Mouse (Mus musculus): ENCODE results near the gene Glt8d1. TPM values are rescaled to one million over a fixed set of nuclear protein-coding genes. Genes with fewer than 3 reads are reported as not detected.

Gene Glt8d1
- total RNA-seq, 2 experiments from 2014 or later = 20.2 to 32.1 TPM

Other genes starting within 250 kb of the Glt8d1 start
- gene Tmem110, start 175.8 kb upstream of the Glt8d1 start, total RNA-seq (2015) = 7.9 and 9.0 TPM in 2 replicates
- gene Tmem110, start 175.8 kb upstream of the Glt8d1 start, total RNA-seq (2017) = 12.0 and 12.2 TPM in 2 replicates
- 0.91 and 1.8 TPM in 2 replicates for gene Mustn1, start 122.2 kb upstream of the Glt8d1 start, total RNA-seq (2015)
- 0.16 TPM in 1 of 2 replicates, not detected in the other for gene Mustn1, start 122.2 kb upstream of the Glt8d1 start, total RNA-seq (2017)
- gene Itih4, start 114.9 kb upstream of the Glt8d1 start, total RNA-seq (2015) = not detected in 2 replicates
- not detected in 2 replicates for gene Itih4, start 114.9 kb upstream of the Glt8d1 start, total RNA-seq (2017)
- gene Itih3, start 77.6 kb upstream of the Glt8d1 start, total RNA-seq (2015) = not detected in 2 replicates
- gene Itih3, start 77.6 kb upstream of the Glt8d1 start, total RNA-seq (2017) = not detected in 2 replicates
- gene Itih1, start 58.1 kb upstream of the Glt8d1 start, total RNA-seq (2015) = not detected in 2 replicates
- gene Itih1, start 58.1 kb upstream of the Glt8d1 start, total RNA-seq (2017) = not detected in 2 replicates
- gene Nek4, start 50.0 kb upstream of the Glt8d1 start, total RNA-seq (2015) = 4.3 and 4.9 TPM in 2 replicates
- 5.2 and 7.6 TPM in 2 replicates for gene Nek4, start 50.0 kb upstream of the Glt8d1 start, total RNA-seq (2017)
- gene Spcs1, start 272 bp downstream of the Glt8d1 start, total RNA-seq (2015) = 179 and 205 TPM in 2 replicates
- 80.1 and 82.1 TPM in 2 replicates for gene Spcs1, start 272 bp downstream of the Glt8d1 start, total RNA-seq (2017)
- gene Pbrm1, start 17.7 kb downstream of the Glt8d1 start, total RNA-seq (2015) = 73.6 and 77.6 TPM in 2 replicates
- gene Pbrm1, start 17.7 kb downstream of the Glt8d1 start, total RNA-seq (2017) = 63.1 and 71.9 TPM in 2 replicates
- 45.8 and 55.3 TPM in 2 replicates for gene Gnl3, start 17.8 kb downstream of the Glt8d1 start, total RNA-seq (2015)
- 48.6 and 60.6 TPM in 2 replicates for gene Gnl3, start 17.8 kb downstream of the Glt8d1 start, total RNA-seq (2017)
- 65.2 and 73.3 TPM in 2 replicates for gene Smim4, start 127.6 kb downstream of the Glt8d1 start, total RNA-seq (2015)
- 34.8 and 42.5 TPM in 2 replicates for gene Smim4, start 127.6 kb downstream of the Glt8d1 start, total RNA-seq (2017)
- gene Nt5dc2, start 129.7 kb downstream of the Glt8d1 start, total RNA-seq (2015) = 20.6 and 21.0 TPM in 2 replicates
- 24.1 and 29.0 TPM in 2 replicates for gene Nt5dc2, start 129.7 kb downstream of the Glt8d1 start, total RNA-seq (2017)
- 0.27 TPM in 1 of 2 replicates, not detected in the other for gene Stab1, start 167.2 kb downstream of the Glt8d1 start, total RNA-seq (2015)
- gene Stab1, start 167.2 kb downstream of the Glt8d1 start, total RNA-seq (2017) = 0.40 and 1.0 TPM in 2 replicates
- 0.71 TPM in 1 of 2 replicates, not detected in the other for gene Tnnc1, start 206.9 kb downstream of the Glt8d1 start, total RNA-seq (2015)
- gene Tnnc1, start 206.9 kb downstream of the Glt8d1 start, total RNA-seq (2017) = not detected in 2 replicates
- gene Nisch, start 215.5 kb downstream of the Glt8d1 start, total RNA-seq (2015) = 74.8 and 95.0 TPM in 2 replicates
- 65.6 and 79.0 TPM in 2 replicates for gene Nisch, start 215.5 kb downstream of the Glt8d1 start, total RNA-seq (2017)
- not detected in 2 replicates for gene Sema3g, start 216.5 kb downstream of the Glt8d1 start, total RNA-seq (2015)
- not detected in 2 replicates for gene Sema3g, start 216.5 kb downstream of the Glt8d1 start, total RNA-seq (2017)
- gene Phf7, start 249.9 kb downstream of the Glt8d1 start, total RNA-seq (2015) = 12.5 and 14.3 TPM in 2 replicates
- gene Phf7, start 249.9 kb downstream of the Glt8d1 start, total RNA-seq (2017) = 9.8 and 13.4 TPM in 2 replicates